Mouse (Mus musculus) testis, adult 2 months (tissue): Measurements from ENCODE around the gene Ruvbl1.

Experiments used
- CTCF ChIP-seq: fragments of 200-500 bp; IDR thresholded peaks from 2 replicates; pipeline ENCODE4 v1.5.1; 2012; ENCODE audit warnings: low read depth, mild to moderate bottlenecking, inconsistent platforms, low read length, moderate library complexity; ENCODE audit not compliant: control insufficient read depth, insufficient read depth, insufficient replicate concordance
- POLR2A ChIP-seq: fragments of 200-500 bp; IDR thresholded peaks from 2 replicates; pipeline ENCODE4 v1.6.1; 2012; ENCODE audit warnings: low read depth, mild to moderate bottlenecking, inconsistent platforms, low read length, moderate library complexity; ENCODE audit not compliant: control insufficient read depth

- TF ChIP-seq POLR2A: no peak
- TF ChIP-seq CTCF: no peak
Measured at GRCm38 (mm10) chr6:88480421-88480820, 15.2 kb downstream of the Ruvbl1 start.
